Mouse (Mus musculus) testis, postnatal 10 days (tissue): Measurements from ENCODE around the gene Utrn.
A peak's percentile ranks its signal among the peaks of the same experiment; 100 is the strongest.

Experiments used
- DNase-seq: peaks from one replicate; pipeline ENCODE4 v3.0.0; 2021; ENCODE audit warnings: low spot score

Gene Utrn

DNA sequence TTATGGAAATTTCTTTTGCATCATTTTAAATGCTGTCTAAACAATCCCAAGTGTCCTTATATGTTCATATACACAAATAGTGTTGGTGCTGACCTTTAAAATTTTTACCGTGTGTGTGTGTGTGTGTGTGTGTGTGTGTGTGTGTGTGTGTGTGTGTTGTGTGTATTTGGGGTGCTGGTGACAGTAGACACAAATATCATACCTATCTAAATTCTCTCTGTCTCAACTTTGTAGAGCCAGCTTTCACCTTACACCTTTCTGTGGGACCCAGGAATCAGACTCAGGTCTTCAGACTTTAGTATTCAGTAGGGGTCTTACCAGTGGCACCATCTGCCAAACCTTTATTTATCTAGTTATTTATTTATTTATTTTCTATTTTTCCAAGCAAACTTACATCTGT lies 681 bp upstream of the Utrn start:
- no peak for DNase-seq

DNA sequence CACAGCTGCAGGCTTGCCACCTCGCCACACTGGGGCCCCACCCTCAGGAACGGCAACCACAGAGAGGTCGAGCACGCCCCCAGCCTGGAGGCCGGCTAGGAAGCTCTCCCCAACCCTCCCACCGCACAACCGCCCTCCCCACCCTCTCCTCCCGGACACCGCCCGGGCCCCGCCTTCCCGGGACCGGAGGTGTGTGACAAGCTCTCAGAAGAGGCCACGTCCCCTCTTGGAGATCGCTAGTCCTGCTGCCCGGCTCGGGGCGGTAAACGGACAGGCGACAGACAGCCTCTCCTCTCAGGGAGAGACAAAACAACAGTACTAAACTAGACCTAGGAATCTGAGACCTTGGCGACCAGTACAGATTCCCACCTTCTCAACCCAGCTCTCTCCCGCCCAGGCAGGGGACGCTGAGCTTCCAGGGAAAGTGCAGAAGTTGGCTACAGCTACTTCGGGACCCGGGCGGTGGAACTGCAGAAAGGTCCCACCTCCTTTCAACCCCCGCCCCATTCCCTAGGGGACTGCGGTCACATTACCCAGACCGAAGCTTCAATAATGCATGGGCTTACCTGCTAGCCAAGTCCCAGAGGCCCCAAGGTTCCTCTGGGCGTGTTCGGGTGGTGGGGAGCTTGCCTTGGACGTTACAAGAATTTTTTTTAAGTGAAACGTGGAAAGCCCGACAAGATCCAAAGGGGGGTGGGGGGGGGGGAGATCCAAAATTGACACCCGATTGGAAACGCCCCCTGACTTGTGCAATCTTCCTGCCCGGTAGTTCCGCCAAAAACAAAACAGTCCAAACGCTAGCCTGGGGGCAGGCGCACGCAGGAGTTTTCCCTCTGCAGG lies 756 bp downstream of the Utrn start:
- DNase-seq = peak; percentile 83

DNA sequence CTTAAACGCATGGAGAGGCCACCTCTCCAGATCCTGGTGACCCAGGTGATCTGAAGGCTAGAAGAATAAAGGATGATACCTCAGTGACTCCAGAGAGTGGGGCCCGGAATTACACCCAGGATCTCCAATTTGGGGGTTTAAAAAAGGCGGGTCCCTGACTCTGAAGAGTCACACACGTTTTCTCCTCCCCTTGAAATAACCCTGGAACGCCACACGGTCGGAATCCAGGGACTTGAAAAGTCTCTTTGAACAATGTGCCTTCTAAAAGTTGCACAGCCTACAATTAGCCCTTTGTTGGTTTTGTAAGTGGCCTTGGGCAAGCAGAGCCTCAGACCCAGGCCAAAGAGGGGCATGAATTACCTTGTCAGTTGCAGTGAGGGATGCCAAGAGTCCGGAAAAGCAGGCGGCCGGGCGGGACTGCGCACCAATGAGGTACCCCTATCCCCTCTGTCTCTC lies 1.4 kb downstream of the Utrn start:
- DNase-seq = no peak

DNA sequence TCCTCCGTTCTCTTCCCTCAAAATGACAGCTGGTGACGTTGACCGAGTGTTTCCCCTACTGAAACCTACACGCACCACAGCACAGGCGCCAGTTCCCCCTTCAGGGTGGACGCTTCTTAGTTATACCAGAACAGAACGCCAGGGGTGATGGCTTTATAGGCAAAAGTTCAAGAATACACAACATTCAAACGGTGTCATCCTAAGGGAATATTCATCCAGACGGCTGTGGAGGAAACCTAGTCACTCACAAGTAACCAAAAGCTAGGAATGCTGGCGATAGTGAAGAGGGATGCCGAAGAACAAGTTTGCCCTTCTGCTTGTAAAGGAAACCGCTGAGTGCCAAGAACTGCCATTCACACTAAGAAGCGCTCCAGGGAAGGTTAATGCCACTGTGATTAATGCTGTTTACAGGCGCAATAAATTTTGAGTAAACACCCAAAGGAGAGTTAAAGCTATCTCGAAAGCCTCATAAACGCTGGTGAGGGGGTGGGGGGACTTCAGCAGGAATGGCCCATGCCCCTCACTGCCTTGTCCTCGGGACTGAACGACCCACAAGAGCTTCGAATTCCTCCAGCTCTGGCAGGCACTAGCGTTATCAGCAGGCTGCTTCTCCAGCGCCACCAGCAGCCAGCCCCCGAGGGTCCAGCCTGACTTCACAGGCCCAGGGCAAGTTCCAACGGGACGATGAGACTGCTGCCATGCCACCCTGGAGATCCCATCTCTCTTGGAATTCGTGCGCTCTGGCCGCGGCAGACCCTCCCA lies 2.0 kb downstream of the Utrn start:
- DNase-seq = peak; percentile 55

DNA sequence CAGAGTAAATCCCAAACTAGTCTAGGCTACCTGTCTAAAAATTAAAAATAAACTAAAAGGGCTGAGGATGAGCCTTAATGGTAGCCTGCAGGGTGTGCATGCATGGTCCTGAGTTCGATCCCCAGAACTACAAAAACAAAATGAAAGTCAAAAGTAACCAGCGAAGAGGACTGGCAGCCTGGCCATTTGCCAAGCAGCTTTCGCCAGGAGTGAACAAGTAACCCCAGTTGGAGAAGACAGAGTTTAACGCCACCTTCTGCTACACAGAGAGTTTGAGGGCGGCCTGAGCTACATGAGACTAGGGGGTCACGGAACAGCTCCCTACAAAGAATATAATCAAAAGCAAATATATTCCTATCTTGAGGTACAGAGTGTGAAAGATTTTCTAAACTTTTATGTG lies 4.0 kb downstream of the Utrn start:
- DNase-seq = peak; percentile 58

DNA sequence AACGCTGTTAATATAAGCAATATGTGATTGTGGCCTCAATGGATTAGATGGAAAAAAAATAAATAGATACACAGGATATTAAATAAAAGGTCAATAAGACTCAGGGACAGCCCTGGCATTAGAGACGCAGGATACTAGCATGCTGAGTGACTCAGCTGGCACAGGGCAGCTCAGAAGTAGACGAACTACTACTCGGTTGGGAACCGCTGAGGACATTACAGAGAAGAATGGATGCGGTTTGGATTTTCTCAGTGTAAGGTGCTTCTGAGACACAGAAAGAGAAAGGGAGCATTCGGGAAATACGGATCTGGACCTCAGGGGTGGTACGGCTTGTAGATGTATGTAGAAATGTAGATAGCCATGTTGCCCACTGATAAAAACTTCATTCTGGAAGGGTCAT lies 5.6 kb downstream of the Utrn start:
- no peak for DNase-seq

DNA sequence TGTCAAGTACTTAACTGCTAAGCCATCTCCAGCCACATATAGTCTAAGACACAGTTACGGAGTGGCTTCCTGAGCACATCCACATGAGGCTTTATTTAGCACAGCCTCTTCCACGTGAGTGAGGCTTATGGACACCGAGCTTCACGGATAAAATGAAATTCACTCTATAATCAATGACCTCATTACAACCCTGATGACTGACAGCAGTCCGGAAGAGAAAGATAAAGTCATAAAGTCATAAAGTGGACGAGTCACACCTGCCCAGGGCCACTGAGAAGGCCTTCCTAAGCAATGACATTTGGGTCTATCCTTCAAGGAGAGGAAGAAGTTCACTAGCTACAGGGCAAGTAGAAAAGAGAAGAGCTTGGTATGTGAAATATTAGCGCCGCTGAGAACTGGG lies 7.1 kb downstream of the Utrn start:
- DNase-seq = no peak

DNA sequence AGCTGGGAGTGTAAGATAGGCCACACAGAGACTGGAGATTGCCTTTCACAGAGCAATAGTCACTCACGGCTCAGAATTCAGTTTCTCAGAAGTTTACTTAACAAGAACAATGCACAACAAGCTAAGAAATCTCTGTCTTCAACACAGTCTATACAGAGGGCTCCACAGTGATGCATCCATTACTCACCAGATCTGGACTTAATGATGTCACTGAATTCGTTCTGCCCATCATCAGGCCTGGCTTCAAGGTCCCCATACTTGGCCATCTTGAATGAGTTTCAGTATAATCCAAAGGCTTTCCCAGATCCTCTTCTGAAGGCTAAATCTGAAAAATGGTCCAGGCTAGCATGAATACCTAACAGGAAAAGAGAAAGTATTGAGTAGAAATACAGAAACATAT lies 7.8 kb downstream of the Utrn start:
- DNase-seq = no peak

DNA sequence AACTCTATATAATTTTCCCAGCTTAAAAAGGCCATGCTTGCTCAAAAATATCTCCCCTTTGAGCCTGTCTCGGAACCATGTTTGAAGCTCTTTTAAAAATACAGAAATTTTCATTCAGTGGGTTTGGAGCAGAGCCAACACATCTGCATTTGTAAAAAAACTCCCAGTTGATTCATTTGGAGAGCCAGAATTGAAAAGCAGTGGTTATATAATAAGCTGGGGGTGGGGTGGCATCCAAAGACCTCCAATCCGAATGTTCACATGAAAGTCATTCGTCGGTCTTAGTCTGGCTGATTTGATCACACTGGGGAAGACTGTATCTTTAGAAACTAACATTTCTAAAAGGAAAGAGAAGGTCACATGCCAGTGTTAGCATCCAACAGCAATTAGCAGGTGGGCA lies 8.4 kb downstream of the Utrn start:
- no peak for DNase-seq

DNA sequence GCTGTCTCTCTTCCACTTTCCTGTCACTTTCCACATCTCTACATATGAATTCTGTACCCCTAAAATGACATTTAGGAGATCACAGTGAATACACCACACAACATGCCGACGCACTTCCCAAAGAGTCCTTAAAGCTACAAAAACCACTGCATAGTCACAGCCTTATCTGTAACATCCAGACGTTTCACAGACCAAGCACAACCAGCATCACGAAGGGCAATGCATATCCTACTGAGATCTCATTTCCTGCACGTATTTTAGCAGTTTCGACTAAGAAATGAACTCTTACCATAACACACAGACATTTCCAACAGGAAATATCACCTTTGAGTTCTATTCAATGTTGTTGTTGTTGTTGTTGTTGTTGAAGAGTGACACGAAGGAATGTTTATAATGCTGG lies 8.8 kb downstream of the Utrn start:
- DNase-seq = no peak

DNA sequence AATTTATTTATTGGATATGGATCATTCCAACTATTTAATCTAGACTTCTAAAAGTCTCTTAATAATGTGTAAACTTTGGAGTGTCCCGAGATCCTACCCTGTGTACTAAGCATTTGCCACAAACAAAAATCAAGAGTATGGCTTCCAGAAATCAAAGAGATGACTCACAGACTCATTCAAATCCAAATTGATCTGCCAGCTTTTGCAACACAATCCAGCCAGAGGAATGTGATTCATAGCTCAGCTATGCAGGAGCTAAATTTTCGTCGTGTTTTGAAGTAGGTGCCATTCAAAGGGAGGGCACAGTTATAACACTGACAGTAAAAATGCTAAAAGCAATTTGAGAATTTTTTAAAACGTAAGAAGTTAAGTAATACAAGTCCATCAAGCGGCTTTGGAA lies 11.1 kb downstream of the Utrn start:
- DNase-seq = no peak

DNA sequence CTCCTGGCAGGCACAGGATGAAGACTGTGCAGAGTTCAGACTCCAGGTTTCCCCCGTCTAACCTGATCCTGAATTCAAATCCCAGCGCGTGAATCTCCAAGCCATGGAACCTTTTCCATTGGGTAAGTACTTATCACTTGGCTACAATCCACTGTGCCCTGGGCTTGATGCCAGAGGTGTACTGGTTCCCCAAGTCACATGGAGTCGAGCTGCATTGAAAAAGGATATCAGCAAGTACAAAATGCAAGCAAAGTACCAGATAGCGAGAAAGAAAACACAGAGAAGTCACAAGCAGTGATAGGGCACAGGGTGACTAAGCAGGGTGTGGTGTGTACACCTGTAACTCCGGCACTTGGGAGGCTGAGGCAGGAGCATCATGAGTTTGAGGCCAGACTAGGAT lies 14.9 kb downstream of the Utrn start:
- peak; percentile 68 for DNase-seq

DNA sequence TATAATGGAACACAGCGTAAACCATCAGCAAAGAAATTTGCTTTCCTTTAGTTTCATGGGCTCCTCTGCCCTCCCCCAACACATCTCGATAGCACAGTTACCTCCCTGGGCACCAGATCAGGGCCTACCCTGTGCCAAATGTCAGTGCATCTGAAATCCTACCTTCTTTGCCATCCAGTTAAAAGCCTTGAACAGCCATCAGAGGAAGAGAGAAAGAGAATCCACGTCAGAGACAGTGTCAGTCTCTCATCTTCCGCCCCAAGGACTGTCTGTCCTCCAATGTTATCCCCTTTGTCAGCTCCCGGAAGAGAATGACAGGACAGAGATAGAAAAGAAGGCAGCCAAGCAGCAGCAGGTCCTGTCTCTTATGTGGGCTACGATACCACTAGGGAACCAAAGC lies 15.4 kb downstream of the Utrn start:
- DNase-seq = no peak

DNA sequence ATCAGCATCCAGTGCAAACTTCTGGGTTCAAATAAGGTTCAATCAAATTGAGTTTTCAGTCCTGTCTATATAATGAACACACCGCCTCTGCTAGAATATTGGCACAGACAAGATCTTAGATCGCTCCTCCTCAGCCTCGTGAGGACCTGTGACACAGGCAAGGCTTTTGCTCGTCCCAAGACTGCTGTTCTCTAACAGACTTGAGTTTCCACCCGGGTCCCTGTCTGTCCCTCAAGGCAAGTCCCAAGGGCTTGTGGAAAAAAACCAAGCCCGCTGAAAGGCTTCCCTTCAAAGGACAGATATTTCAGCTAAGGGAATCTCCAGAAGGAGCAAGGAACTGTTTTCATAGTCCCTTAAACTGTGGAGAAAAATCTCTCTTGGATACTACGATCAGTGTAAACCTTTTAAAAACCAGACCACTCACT lies 16.0 kb downstream of the Utrn start:
- DNase-seq = no peak

DNA sequence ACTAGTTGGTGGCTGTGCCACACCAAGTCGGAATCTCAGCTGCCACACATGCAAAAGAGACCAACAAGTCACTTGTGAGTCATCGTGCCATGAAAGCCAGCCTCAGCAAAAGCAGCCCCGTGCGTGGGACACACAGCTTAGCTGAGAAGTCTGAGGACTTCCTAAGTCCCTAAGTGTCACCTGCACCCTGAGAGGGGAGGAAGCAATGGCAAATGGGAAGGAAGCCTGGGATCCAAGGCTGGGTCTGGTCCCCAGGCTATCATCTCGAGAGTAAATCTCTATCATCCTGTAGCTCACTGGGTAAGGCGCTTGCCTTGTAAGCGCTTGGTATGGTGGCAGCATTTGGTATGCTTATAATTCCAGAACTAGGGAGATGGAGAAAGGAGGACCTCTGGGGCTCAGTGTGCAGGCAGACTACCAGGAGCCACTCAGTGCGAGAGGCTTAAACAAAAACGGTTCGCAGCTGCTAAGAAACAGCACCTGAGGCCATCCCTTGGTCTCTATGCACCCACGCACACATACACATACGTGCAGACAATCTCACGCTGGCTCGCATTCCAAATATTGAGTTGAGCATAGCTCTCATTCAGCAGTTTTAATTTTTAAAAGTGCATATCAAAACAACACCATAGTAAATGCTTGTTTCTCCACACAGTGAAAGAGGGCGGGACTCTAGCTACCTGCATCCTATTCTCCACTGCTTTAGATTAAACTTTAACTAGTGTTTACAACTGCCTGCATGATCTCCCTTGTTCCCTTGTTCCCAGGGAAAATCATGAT lies 16.6 kb downstream of the Utrn start:
- no peak for DNase-seq

DNA sequence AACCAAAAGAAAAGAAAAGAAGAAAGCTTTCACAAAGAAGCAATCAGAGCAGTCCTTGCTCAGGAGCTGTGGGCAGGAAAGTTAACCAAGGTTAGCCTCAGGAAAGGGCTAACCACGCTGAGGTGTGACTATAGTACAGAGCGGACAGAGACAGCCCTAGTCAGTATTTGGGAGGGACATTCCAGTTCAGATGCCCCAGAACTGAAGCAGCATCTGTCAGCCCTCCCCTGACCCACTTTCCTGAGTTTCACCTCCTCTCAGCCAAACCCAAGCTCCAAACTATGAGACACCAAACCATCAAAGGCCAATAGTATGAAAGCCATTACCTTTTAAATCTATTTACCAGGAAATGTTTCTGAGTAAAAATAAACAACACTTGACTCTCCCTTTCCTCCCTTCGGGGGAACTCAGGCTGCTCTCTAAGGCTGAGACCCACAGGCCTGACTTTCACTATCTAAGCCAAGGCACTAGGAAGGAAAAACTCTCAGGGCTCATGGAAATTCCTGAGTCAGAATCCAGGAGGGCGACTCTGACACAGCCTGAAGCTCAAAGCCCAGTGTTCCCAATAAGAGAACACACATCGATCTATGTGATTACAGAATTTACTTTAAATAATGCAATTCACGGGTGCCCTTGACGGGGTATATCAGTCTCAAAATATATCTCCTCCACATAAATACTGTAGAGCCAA lies 18.2 kb downstream of the Utrn start:
- peak; percentile 23 for DNase-seq

DNA sequence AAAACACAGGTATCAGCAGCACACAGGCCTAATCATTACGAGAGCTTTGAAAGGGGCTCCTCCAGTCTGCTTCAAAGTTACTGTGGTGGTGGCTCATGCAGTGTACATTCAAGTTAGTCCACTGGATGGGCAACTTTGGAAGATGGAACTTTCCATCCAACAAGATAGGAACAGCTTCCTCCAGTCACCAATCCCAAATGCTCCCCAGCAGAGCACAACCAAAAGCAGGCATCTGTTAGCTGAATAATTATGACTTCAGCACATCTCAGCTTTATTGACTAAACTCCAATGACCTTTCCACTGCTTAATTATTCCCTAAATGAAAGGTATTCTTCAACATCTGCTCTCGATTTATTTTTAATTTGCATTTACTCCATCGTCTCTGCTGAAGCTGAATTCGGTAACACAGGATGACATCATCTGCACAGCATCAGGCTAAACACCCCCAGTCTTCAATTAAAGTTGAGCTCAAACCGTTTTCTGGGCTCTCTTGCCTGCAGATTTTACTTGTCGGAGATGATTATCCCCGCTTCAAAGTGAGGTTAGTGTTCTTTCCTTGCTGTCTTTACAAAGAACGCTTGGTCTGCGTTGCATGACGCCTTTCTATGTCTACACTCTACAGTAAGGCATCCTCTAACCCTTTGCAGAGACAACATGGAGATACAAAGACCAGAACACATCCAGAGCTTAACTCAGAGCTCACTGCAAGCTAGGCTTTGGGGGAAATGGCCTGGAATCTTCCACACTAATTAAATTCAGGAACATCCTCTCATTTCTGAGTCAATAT lies 20.6 kb downstream of the Utrn start:
- DNase-seq = peak; percentile 12

DNA sequence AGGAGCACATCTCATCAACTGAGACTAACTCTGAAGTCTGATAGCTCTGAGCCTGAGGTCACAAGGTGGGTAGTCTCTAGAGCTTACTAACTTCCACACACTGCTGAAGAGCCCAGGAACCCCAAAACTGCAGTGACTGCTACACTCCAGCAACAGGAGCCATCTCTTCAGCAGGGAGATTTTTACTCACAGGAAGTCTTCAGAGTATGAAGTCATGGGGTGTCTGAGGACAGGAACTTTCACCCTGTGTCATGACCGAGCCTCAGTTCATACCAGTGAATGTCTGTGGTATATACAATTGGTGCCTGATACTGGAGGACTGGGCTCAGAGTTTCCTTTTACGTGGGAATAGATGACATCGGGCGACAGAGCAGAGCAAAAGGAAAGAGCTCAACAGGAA lies 26.6 kb downstream of the Utrn start:
- DNase-seq = no peak

DNA sequence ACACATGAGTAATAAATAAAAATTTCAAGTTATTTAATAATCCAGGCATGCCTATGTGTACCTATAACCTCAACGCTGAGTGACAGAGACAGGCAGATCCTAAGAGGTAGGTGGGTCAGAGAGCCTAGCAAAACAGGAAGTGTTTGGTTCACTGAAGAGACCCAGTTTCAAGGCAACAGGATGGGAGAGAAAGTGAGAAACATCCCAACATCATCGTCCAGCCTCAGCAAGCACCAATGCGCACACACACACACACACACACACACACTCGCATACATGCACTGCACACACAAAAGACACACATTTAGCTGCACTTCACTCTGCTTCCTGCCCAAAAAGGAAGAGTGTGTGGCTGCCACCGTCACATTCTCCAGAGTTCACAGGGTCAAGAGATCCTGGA lies 27.7 kb downstream of the Utrn start:
- no peak for DNase-seq

DNA sequence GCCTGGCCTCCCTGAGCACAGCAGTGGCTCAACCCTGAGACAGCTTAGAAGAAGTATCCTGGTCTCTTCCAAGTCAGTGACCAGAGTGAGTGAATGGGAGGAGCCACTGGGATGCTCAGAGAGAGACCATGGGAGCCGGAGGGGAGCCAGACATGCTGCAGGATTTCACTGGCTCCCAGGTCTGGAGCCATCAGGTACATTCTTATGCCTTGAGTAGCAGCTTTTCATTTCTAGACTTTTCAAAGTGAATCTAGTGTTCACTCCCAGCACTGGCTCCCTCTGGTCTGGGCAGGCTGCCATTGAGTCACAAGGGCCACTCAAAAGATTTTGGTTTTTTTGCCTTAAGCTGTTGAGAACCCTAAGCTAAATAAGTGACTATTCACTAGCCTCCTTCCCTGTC lies 31.5 kb downstream of the Utrn start:
- DNase-seq = no peak
